In genomic region chr13:97240965-97241786, GRCm38 (mm10) we compare ENCODE assay signal across 8 mouse cellular contexts. TPM values are rescaled to one million over a fixed set of nuclear protein-coding genes. Genes with fewer than 3 reads are reported as not detected.
DNase-seq lines count a peak whose midpoint lies in the region; ATAC-seq and TF ChIP-seq lines count a peak whose summit lies in the region.

Gene Enc1 (plus strand): TSS chr13:97241105.

- peaks cover 52% of the 10 kb centered on the region for H3K79me2 ChIP-seq in C2C12 (ENCODE audit: control insufficient read depth, insufficient read depth)
- 0 out of 2 replicates have a peak, but pooled peaks cover 3% of the 10 kb centered on the region for H3K79me2 ChIP-seq in liver, adult 2 months (ENCODE audit: control insufficient read depth, insufficient read depth, low read length)

- peak within 1 kb of the TSS; percentile 92 for H3K9ac ChIP-seq in heart, embryonic 11.5 days (ENCODE audit: low read depth, low read length)
- H3K9ac ChIP-seq in kidney, embryonic 15.5 days = peak within 1 kb of the TSS; percentile 86
- peak within 1 kb of the TSS; percentile 91 for H3K9ac ChIP-seq in liver, adult 2 months (ENCODE audit: low read depth, low read length)

- H3K79me3 ChIP-seq in C2C12 (ENCODE audit: low read depth) = peaks cover 51% of the 10 kb centered on the region

- peak within 1 kb of the TSS; percentile 94 for H3K27ac ChIP-seq in heart, embryonic 11.5 days (ENCODE audit: low read depth, low read length)
- peak within 1 kb of the TSS; percentile 93 for H3K27ac ChIP-seq in kidney, embryonic 15.5 days
- peak within 1 kb of the TSS; percentile 69 for H3K27ac ChIP-seq in liver, adult 2 months (replicated peaks; ENCODE audit: insufficient read depth, low read depth, low read length)

- peak; percentile 43; the same call in 1 of the 2 replicates for ATAC-seq in erythroid progenitor cell, adult 5-6 weeks (replicated peaks; ENCODE audit: low FRiP score, poor library complexity, severe bottlenecking)
- peak; percentile 89 for ATAC-seq in heart, embryonic 11.5 days (replicated peaks; ENCODE audit: insufficient number of reproducible peaks, low FRiP score, low TSS enrichment)
- ATAC-seq in kidney, embryonic 15.5 days (replicated peaks; ENCODE audit: low FRiP score) = peak; percentile 90
- ATAC-seq in monocyte, adult 5-6 weeks (replicated peaks; ENCODE audit: insufficient number of reproducible peaks, low FRiP score, low TSS enrichment, poor library complexity, severe bottlenecking) = peak; percentile 85

- peaks cover 26% of the 10 kb centered on the region for H3K36me3 ChIP-seq in C2C12 (ENCODE audit: control insufficient read depth, insufficient read depth)
- peaks cover 11% of the 10 kb centered on the region for H3K36me3 ChIP-seq in heart, embryonic 11.5 days (ENCODE audit: control insufficient read depth, insufficient read depth, low read length)
- H3K36me3 ChIP-seq in kidney, embryonic 15.5 days = peaks cover 13% of the 10 kb centered on the region
- no peaks in the 10 kb centered on the region for H3K36me3 ChIP-seq in liver, adult 2 months (ENCODE audit: control insufficient read depth, insufficient read depth, low read length)
- H3K36me3 ChIP-seq in splenic B cell, adult 2 months (ENCODE audit: control insufficient read depth, insufficient read depth, low read length, poor library complexity, severe bottlenecking) = no peaks in the 10 kb centered on the region; the same call in 1 of the 2 replicates

- no peaks in the 10 kb centered on the region for H3K9me3 ChIP-seq in heart, embryonic 11.5 days (replicated peaks; ENCODE audit: control insufficient read depth, low read length)
- no peaks in the 10 kb centered on the region for H3K9me3 ChIP-seq in kidney, embryonic 15.5 days (replicated peaks)

- TF ChIP-seq CTCF in C2C12 (IDR thresholded peaks at IDR 0.05; ENCODE audit: control insufficient read depth, insufficient read depth, insufficient read length) = peak; percentile 95
- TF ChIP-seq CTCF in liver, adult 2 months (IDR thresholded peaks at IDR 0.05; ENCODE audit: low read depth, low read length) = peak; percentile 75

- peaks cover 32% of the 10 kb centered on the region for H3K4me1 ChIP-seq in heart, embryonic 11.5 days (ENCODE audit: control insufficient read depth, insufficient read depth, low read length)
- H3K4me1 ChIP-seq in kidney, embryonic 15.5 days = peaks cover 72% of the 10 kb centered on the region
- peaks cover 4% of the 10 kb centered on the region; the same call in 1 of the 2 replicates for H3K4me1 ChIP-seq in liver, adult 2 months (ENCODE audit: control insufficient read depth, insufficient read depth, low read length)

- H3K27me3 ChIP-seq in C2C12 (ENCODE audit: control insufficient read depth, insufficient read depth, insufficient read length) = no peaks in the 10 kb centered on the region
- no peaks in the 10 kb centered on the region for H3K27me3 ChIP-seq in heart, embryonic 11.5 days (ENCODE audit: control insufficient read depth, insufficient read depth, low read length)
- H3K27me3 ChIP-seq in kidney, embryonic 15.5 days = no peaks in the 10 kb centered on the region
- H3K27me3 ChIP-seq in liver, adult 2 months (ENCODE audit: control insufficient read depth, insufficient read depth, low read length) = no peaks in the 10 kb centered on the region
- no peaks in the 10 kb centered on the region for H3K27me3 ChIP-seq in splenic B cell, adult 2 months (ENCODE audit: control insufficient read depth, insufficient read depth, low read length, poor library complexity, severe bottlenecking)

- TF ChIP-seq POLR2A in liver, adult 2 months (IDR thresholded peaks at IDR 0.05; ENCODE audit: extremely low read depth, insufficient read depth, low read length) = peak; percentile 49; the same call in 1 of the 2 replicates

- DNase-seq in brain, adult 2 months (ENCODE audit: low read depth, low spot score) = peak; percentile 94
- DNase-seq in liver, adult 2 months (ENCODE audit: extremely low read depth, low read depth, low spot score) = peak; percentile 67
- peak; percentile 95 for DNase-seq in splenic B cell, adult 2 months (ENCODE audit: low read depth, low spot score)

- H3K4me2 ChIP-seq in heart, embryonic 11.5 days = peak within 1 kb of the TSS; percentile 95
- peak within 1 kb of the TSS; percentile 79 for H3K4me2 ChIP-seq in kidney, embryonic 15.5 days

- WGBS in heart, embryonic 11.5 days (ENCODE audit: insufficient replicate concordance) = 1% methylated on average over 80 of the region's 89 CpGs
- under 1% methylated on average over 80 of the region's 89 CpGs for WGBS in kidney, embryonic 15.5 days
- whole genome bisulfite sequencing in liver, adult 2 months = under 1% methylated on average over 86 of the region's 89 CpGs

- peak within 1 kb of the TSS; percentile 95 for H3ac ChIP-seq in C2C12 (ENCODE audit: control insufficient read depth, insufficient read length, low read depth)

- peak within 1 kb of the TSS; percentile 83 for H3K4me3 ChIP-seq in C2C12 (ENCODE audit: insufficient read depth, poor library complexity, severe bottlenecking)
- H3K4me3 ChIP-seq in heart, embryonic 11.5 days (ENCODE audit: low read depth, low read length) = peak within 1 kb of the TSS; percentile 84
- H3K4me3 ChIP-seq in kidney, embryonic 15.5 days (replicated peaks) = peak within 1 kb of the TSS; percentile 75
- H3K4me3 ChIP-seq in liver, adult 2 months (ENCODE audit: insufficient read depth, low read depth, low read length) = peak within 1 kb of the TSS; percentile 87

TF ChIP-seq in C2C12, 6 proteins besides CTCF, POLR2A, EP300 and RAD21:
- TF ChIP-seq FOSL1 (IDR thresholded peaks at IDR 0.05; ENCODE audit: insufficient read depth, low read length, poor library complexity, severe bottlenecking) = no peak
- no peak for TF ChIP-seq MYOD1 (IDR thresholded peaks at IDR 0.05; ENCODE audit: control insufficient read depth, insufficient read length, low read depth)
- TF ChIP-seq USF1 (IDR thresholded peaks at IDR 0.05; ENCODE audit: low read depth) = no peak
- peak; percentile 76 for TF ChIP-seq MAX (IDR thresholded peaks at IDR 0.05)
TF ChIP-seq in C2C12: peak in this region for 1.

RNA-seq across cellular contexts. Expression of gene Enc1, which starts in this region (rescaled TPM):
- 40.9 TPM for polyA plus RNA-seq in C2C12 (2012; fragmentation: generic; extraction: Trizol)
- 0.36 and 1.7 TPM in 2 replicates for total RNA-seq in erythroid progenitor cell, adult 5-6 weeks (2015; ENCODE audit: low replicate concordance)
- total RNA-seq in erythroid progenitor cell, adult 5-6 weeks (2017; ENCODE audit: low replicate concordance) = under 0.01 and 1.1 TPM in 2 replicates
- polyA plus RNA-seq in heart, embryonic 11.5 days (2014; fragmentation: Nextera tagmentation; extraction: Ambion mirVana) = 5.4 and 6.3 TPM in 2 replicates
- polyA plus RNA-seq in kidney, embryonic 15.5 days (2015; fragmentation: Nextera tagmentation; extraction: Ambion mirVana) = 12.0 and 15.1 TPM in 2 replicates
- total RNA-seq in liver, adult 2 months (2014; rRNA removed) = 2.3 and 2.6 TPM in 2 replicates
- polyA plus RNA-seq in liver, adult 2 months (2012; rRNA removed) = 1.3 TPM in 2 replicates
- 4.6 to 13.6 TPM (median 6.6 TPM) in 3 replicates for total RNA-seq in monocyte, adult 5-6 weeks (2017)

Comparison
In these comparisons a context has a peak if more than half of its experiments do, and no peak if none do; other contexts are left out.
1. Peak in every context shown above with its lines: DNase-seq, ATAC-seq, H3K4me3 ChIP-seq and H3K27ac ChIP-seq.